Mouse (Mus musculus) large intestine, adult 2 months (tissue): ENCODE measurements around the gene Bspry. TPM values are rescaled to one million over a fixed set of nuclear protein-coding genes. Genes with fewer than 3 reads are reported as not detected.

ENCODE experiments used
- DNase-seq: peaks from one replicate; pipeline ENCODE4 v3.0.0-alpha.2; 2012; ENCODE audit warnings: low read depth, low spot score
- WGBS: fragments of 180-500 bp; shearing (Covaris S2); methylation state at CpG from one replicate; pipeline ENCODE4 v1.1.7; 2018; 5-methylcytosine and 5-hydroxymethylcytosine counted together
- polyA plus RNA-seq: library from polyadenylated mRNA; depleted of rRNA; stranded (reverse); fragments of >200 nt; gene quantifications from 2 replicates; pipeline ENCODE4 v1.2.3, GENCODE M21; 2012; rRNA removed

Bspry gene
- 85.8 and 103 TPM in 2 replicates for polyA plus RNA-seq

DNA sequence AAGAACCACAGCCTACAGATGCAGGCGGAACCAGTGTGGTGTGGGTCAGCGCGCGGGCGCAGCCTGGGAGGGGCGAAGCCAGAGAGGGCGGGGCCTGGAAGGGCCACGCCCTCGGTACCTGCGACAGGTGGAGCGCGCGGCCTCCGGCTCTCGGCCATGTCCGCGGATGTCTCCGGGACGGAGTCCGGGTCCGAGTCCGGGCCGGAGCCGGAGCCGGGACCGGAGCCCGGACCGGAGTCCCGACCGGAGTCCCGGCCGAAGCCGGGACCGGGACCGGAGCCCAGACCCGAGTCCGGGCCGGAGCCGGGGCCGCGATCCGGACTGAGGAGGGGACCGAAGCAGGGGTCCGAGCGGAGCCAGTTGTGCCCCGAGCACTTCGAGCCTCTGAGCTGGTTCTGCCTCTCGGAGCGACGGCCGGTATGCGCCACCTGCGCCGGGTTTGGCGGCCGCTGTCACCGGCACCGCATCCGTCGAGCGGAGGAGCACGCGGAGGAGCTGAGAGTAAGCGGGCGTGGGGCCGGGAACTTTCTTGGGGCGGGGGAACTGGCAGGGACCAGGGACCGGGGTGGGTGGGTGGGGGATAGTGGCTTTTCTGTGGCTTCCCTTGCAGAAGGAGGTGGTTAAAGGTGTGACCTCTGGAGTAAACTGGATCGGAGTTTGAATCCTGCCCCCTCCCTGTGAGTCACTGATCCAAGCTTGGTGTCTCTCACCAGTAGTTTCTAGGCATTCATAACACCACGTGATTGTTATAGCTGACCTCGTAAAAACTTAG is at the start of gene Bspry:
TSS of gene Bspry (plus strand) at position 117 of the 772 bp plus-strand sequence.
- no peak for DNase-seq
- 2% methylated on average over 71 of the region's 71 CpGs for WGBS

DNA sequence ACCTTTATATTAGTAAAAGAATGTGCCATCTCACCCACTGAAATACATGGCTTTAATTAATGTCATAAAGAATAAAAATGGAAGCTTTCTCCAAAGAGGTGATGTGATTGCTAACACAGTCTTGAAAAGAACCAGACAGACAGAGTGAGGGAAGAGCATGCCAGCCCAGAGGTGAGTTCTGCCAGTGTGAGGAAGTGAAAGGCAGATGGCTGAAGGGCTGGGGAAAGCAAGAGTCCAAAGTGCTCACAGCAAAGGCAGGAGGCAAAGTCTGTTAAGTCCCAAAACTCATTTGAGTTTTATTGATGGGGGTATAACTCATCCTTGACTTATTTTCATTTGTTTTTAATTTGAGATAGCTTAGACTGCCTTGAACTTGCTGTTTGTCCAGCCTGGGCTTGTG is 49.2 kb upstream of the Bspry start:
- DNase-seq: no peak

GRCm38 (mm10) chr4:62431522-62431921 is 48.3 kb upstream of the Bspry start:
- 79% methylated on average over 4 of the region's 4 CpGs for WGBS
- DNase-seq: no peak

- 39% methylated on average over 7 of the region's 7 CpGs for WGBS
- no peak for DNase-seq
These were observed 45.6 kb upstream of the Bspry start for GRCm38 (mm10) chr4:62433939-62434870.

- DNase-seq: no peak
- 63% methylated on average over 6 of the region's 6 CpGs for WGBS
These were observed 44.8 kb upstream of the Bspry start, which contains the start of gene Rnf183 for GRCm38 (mm10) chr4:62435081-62435480. TSS of gene Rnf183 (minus strand) at chr4:62435252.

DNA sequence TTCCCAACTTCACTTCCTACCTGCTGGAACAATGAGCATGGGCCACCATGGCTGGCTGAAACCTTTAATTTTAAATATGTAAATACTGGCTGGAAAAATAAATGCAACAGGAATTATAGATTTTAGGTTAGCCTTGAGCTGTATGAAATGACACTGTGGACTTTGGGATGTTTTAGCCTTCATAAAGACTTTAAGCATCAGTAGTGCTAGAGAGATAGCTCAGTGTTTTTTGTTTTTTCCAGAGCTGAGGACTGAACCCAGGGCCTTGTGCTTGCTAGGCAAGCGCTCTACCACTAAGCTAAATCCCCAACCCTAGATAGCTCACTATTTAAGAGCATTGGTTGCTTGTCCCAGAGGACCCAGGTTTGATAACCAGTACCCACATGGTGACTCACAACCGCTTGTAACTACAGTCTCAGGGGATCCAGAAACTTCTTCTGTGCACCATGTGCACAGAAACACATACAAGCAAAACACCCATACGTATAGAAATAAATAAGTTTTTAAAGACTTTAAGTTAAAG is 42.5 kb upstream of the Bspry start:
- 89% methylated on average over 3 of the region's 3 CpGs for WGBS
- no peak for DNase-seq

GRCm38 (mm10) chr4:62437871-62438270 is 42.0 kb upstream of the Bspry start:
- DNase-seq: no peak
- WGBS: 51% methylated on average over 7 of the region's 7 CpGs

DNA sequence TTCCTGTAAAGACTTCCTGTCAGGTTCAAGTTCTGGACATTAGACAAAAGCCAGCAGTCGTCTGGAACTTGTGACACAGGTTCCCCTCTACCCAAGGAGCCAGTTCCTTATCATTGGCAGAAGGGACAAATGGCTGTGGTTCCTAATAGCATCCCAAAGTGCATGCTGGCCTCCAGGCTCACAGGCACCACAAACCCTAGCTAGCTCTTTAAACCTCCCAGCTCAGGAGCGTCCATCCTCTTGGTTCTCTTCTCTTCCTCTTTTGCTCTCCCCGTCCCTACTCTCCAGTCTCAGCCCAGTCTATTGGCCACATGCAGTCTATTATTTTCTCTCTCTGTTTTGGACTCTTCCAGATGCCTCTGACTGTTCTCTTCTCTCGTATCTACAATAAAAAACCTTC is 40.1 kb upstream of the Bspry start:
- WGBS: 71% methylated on average over 4 of the region's 4 CpGs
- DNase-seq: no peak

DNA sequence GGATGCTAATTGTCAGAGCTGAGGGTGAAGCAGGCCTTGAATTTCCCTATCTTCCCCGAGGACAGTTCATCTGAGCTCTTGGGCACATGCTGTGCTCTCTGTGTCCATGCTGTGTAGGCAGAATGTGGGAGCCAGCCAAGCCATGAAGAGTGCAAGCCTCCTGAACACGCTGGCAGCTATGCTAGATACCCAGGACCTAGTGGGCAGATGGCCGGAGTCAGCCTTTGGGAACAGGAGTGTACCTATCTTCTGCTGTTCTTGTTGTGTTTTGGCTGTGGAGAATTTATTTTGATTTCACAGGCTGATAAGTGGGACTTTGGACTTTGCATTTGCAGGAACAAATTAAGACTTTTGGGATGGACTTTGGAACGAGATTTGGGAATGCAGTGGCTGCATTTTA is 39.3 kb upstream of the Bspry start:
- DNase-seq: no peak
- 52% methylated on average over 4 of the region's 4 CpGs for WGBS

DNA sequence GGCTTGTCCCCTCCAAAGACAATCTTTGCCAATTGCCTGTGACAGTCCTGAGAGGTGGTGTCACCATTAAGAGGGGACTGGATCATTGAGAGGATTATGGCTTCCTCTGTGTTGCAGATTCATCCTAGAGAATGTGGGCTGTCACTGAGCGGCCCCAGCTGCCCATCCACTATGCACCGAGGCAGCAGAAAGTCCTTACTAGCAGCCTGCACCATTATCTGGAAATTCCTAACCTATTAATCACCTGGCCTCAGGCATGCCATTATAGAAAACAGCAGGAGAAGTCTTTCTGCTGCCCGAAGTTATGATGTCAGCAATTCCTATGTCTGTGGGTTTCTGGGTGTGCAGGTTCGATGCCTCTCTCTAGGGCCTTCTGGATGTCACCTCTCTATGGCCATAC is 38.9 kb upstream of the Bspry start:
- WGBS: 75% methylated on average over 4 of the region's 4 CpGs
- DNase-seq: no peak

DNA sequence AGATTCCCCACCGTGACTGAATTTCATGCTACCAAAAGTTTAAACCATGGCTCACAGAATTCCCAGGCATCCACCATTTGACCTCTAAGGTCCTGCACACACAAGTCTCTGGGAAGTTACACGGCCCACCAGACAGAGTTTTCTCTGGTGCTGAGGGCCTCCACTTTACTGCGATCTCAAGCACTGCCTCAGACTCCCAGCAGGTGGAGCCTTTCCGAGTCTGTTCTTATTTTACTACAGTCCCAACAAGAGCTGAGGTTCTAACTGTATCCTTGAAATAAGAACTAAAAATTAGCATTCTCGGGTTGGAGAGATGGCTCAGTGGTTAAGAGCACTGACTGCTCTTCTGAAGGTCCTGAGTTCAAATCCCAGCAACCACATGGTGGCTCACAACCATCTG is 24.9 kb upstream of the Bspry start:
- WGBS: 32% methylated on average over 5 of the region's 5 CpGs
- DNase-seq: no peak

GRCm38 (mm10) chr4:62459081-62459480 is 20.8 kb upstream of the Bspry start:
- WGBS: 63% methylated on average over 3 of the region's 3 CpGs
- no peak for DNase-seq

DNA sequence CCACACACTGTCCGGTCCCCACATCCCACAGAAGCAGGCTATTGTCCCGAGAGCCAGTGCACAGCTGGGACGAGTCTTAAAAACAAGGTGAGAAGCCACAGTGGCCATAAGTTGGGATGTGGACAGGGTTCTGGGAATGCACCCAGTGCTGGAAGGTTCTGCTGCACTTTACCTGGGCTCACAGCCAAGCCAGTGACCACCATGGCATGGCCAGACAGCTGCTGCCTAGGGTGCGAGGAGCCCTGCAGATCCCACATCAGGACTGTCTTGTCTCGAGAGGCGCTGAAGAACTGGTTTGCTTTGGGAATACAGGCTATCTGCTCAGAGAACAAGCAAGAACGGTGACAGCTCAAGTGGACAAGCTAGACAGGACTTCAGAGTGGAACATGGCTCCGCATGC is 19.5 kb upstream of the Bspry start:
- DNase-seq: no peak
- 92% methylated on average over 8 of the region's 8 CpGs for WGBS

DNA sequence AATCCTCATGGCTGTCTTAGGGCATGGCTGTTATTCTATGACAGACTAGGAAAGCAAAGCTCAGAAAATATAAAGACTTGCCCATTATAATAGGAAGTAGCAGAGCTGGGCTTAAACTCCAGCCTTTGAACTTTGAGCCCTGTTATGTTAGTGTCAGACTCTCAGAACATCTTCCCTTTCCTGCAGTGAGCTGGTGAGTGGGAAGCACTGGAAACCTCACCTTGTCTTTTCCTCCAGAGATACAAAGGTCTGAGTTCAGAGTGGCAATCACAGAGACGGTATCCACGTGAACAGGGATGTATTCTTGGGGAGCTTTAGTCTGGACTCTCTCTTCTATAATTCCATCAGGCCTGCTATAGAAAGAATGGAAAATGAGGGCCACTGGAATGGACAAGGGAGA is 16.7 kb upstream of the Bspry start:
- 32% methylated on average over 2 of the region's 2 CpGs for WGBS
- DNase-seq: no peak

DNA sequence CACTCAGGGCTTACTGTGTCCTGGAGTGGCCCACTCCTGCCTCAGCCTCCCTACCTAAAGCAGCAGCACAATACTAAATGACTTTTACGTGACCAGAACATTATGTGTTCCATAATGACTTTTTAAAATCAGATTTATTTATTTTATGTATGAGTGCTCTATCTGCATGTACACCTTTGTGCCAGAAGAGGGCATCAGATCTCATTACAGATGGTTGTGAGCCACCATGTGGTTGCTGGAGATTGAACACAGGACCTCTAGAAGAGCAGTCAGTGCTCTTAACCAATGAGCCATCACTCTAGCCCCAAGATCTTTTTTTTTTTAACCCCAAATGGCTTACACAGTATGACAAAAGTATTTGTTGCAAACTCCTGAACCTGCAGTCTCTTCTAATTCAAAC is 11.7 kb upstream of the Bspry start:
- DNase-seq: no peak

GRCm38 (mm10) chr4:62470598-62471051 is 9.2 kb upstream of the Bspry start, which contains the start of gene Wdr31:
TSS of gene Wdr31 (minus strand) at chr4:62470896.
- WGBS: under 1% methylated on average over 30 of the region's 30 CpGs
- DNase-seq: no peak

More for the DNA sequence above, 11.7 kb upstream of the Bspry start:
- 100% methylated on average over 1 of the region's 1 CpGs for WGBS

GRCm38 (mm10) chr4:62472071-62472470 is 7.8 kb upstream of the Bspry start:
- DNase-seq: no peak
- 93% methylated on average over 2 of the region's 2 CpGs for WGBS

- no peak for DNase-seq
- WGBS: 20% methylated on average over 2 of the region's 2 CpGs
These were observed 4.7 kb upstream of the Bspry start for GRCm38 (mm10) chr4:62475131-62475530.

GRCm38 (mm10) chr4:62475793-62476192 is 4.1 kb upstream of the Bspry start:
- WGBS: 30% methylated on average over 6 of the region's 6 CpGs
- peak; percentile 71 for DNase-seq

DNA sequence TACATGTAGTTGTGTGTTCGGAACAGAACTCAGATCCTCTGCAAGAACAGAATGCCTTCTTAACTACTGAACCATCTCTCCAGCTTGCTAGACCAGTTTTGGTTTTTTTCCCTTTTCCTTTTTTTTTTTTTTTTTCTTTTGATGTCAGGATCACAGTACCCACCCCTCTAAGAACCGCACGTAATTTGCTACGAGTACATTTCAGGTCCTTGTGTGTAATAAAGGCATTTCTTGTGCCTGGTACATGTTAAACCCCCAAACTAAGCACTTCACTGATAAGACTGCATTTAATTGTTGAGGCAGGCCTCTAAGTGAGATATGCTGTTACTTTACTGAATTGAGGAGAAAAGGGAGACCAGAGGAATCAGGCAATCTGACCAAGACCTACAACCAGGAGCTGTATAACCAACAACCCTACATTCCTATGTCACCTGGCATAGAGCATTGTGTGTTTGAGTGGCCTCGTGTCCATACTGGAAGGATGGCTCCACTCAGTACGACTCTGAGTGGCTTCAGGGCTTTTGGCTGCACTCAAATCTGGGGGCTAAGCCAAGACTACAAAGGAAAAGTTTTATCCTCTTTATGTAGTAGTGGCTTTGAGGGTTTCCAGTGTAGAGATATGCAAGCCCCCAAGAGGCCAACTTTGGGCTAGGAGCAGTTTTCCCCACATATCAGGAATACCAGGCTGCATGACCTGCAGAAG is 2.2 kb upstream of the Bspry start:
- WGBS: 46% methylated on average over 6 of the region's 6 CpGs
- DNase-seq: no peak
